Mouse (Mus musculus) monocyte, adult 5-6 weeks (primary cell): ENCODE results near the gene Exosc10. TPM values are rescaled to one million over a fixed set of nuclear protein-coding genes. Genes with fewer than 3 reads are reported as not detected.

Experiments used
- total RNA-seq: library from RNA; stranded (forward); fragments of 200-1000, 200-491, 200-594 nt; gene quantifications from 3 replicates; pipeline ENCODE4 v1.2.3, GENCODE M21; 2017

Exosc10 gene
- total RNA-seq, 1 experiment from 2014 or later: 32.2 TPM

Other genes with a start within 250 kb of the Exosc10 start
- 2.0 to 5.5 TPM (median 2.8 TPM) in 3 replicates for gene Ubiad1, start 113.7 kb upstream of the Exosc10 start, total RNA-seq
- gene Mtor, start 109.8 kb upstream of the Exosc10 start, total RNA-seq: 14.9 to 23.1 TPM (median 19.1 TPM) in 3 replicates
- gene Angptl7, start 58.0 kb upstream of the Exosc10 start, total RNA-seq: not detected in 3 replicates
- gene Srm, start 33.1 kb downstream of the Exosc10 start, total RNA-seq: 2.8 to 5.2 TPM (median 3.5 TPM) in 3 replicates
- 0.32 to 0.57 TPM (median 0.49 TPM) in 3 replicates for gene Masp2, start 44.1 kb downstream of the Exosc10 start, total RNA-seq
- gene Tardbp, start 68.6 kb downstream of the Exosc10 start, total RNA-seq: 326 to 434 TPM (median 398 TPM) in 3 replicates
- gene Gm572, start 84.9 kb downstream of the Exosc10 start, total RNA-seq: not detected in 3 replicates
- gene Casz1, start 246.0 kb downstream of the Exosc10 start, total RNA-seq: 3.6 to 9.8 TPM (median 7.5 TPM) in 3 replicates